In the genomic region with DNA sequence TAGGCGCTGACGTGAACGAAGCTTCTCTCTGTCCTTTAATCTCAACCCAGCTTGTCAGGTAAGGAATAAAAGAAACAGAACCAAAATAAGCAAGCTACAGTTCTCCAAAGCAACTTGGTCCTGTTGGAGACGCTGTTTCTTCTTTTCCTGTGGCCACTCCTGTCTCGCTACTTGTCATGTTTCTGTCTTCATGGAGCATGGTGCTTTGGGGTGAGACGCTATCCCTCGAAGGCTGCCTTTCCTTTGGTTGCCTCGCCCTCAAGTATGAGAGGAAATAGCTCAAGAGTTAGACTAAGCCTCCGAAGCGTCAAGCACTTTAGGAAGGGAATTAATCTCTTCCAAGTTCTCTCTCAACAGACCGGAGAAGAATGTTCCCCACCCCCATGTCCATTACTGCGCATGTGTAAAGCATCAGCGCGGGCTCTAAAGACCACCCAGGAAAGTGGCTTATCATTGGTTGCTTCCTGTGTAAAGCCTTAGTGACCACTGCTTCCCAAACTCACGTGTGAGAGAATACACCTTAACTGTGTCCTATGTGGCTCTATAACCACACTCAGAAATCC, we compare ENCODE assay signal across 8 mouse cellular contexts. TPM values are rescaled to one million over a fixed set of nuclear protein-coding genes. Genes with fewer than 3 reads are reported as not detected.
DNase-seq lines count a peak whose midpoint lies in the region; ATAC-seq lines count a peak whose summit lies in the region.

No protein-coding gene starts in this region.

- 0 out of 2 replicates have a peak overlapping the region, but pooled peaks have one; percentile 47 for H3K27ac ChIP-seq in hindbrain, embryonic 10.5 days
- H3K27ac ChIP-seq in hindbrain, embryonic 11.5 days (ENCODE audit: low read depth, low read length), result no peak overlapping the region
- peak overlapping the region; percentile 19; the same call in 1 of the 2 replicates for H3K27ac ChIP-seq in embryonic facial prominence, embryonic 10.5 days (replicated peaks)
- H3K27ac ChIP-seq in intestine, embryonic 16.5 days (ENCODE audit: low read length), result peak overlapping the region; percentile 89

- no peak overlapping the region for H3K4me3 ChIP-seq in hindbrain, embryonic 10.5 days
- no peak overlapping the region for H3K4me3 ChIP-seq in hindbrain, embryonic 11.5 days (ENCODE audit: low read depth, low read length)
- H3K4me3 ChIP-seq in embryonic facial prominence, embryonic 10.5 days, result no peak overlapping the region
- peak overlapping the region; percentile 20; the same call in 1 of the 2 replicates for H3K4me3 ChIP-seq in intestine, embryonic 16.5 days (ENCODE audit: low read length)

- H3K27me3 ChIP-seq in hindbrain, embryonic 10.5 days (ENCODE audit: insufficient read depth, poor library complexity, severe bottlenecking), result 0 out of 2 replicates have a peak, but pooled peaks cover 3% of the 10 kb centered on the region
- no peaks in the 10 kb centered on the region for H3K27me3 ChIP-seq in hindbrain, embryonic 11.5 days (ENCODE audit: control insufficient read depth, insufficient read depth, low read length)
- no peaks in the 10 kb centered on the region for H3K27me3 ChIP-seq in embryonic facial prominence, embryonic 10.5 days (replicated peaks; ENCODE audit: low read depth, poor library complexity, severe bottlenecking)
- no peaks in the 10 kb centered on the region for H3K27me3 ChIP-seq in intestine, embryonic 16.5 days (replicated peaks; ENCODE audit: control insufficient read depth, insufficient read depth, low read length)

- ATAC-seq in hindbrain, embryonic 11.5 days (ENCODE audit: low FRiP score), result no peak
- ATAC-seq in intestine, embryonic 16.5 days, result peak; percentile 57; the same call in 1 of the 2 replicates
- peak; percentile 23; the same call in 1 of the 2 replicates for ATAC-seq in megakaryocyte-erythroid progenitor cell, adult 5-6 weeks (replicated peaks; ENCODE audit: low FRiP score, low TSS enrichment, poor library complexity, severe bottlenecking)

- peaks cover 7% of the 10 kb centered on the region for H3K4me1 ChIP-seq in hindbrain, embryonic 10.5 days (replicated peaks)
- H3K4me1 ChIP-seq in hindbrain, embryonic 11.5 days (replicated peaks; ENCODE audit: control insufficient read depth, insufficient read depth, low read length), result no peaks in the 10 kb centered on the region
- peaks cover 16% of the 10 kb centered on the region for H3K4me1 ChIP-seq in embryonic facial prominence, embryonic 10.5 days
- H3K4me1 ChIP-seq in intestine, embryonic 16.5 days (ENCODE audit: control insufficient read depth, insufficient read depth, low read length), result peaks cover 14% of the 10 kb centered on the region

- no peak for DNase-seq in hindbrain, embryonic 10.5 days (ENCODE audit: low spot score)
- DNase-seq in hindbrain, embryonic 11.5 days (ENCODE audit: low spot score), result no peak
- no peak for DNase-seq in embryonic facial prominence, embryonic 10.5 days (ENCODE audit: low spot score)
- no peak for DNase-seq in frontal cortex, adult 2 months (ENCODE audit: extremely low spot score in 1 of 2, low spot score in 1 of 2)
- DNase-seq in c-Kit-positive CD71-positive TER-119-positive erythroid progenitor cells, embryonic 14.5 days (ENCODE audit: low spot score), result no peak
- DNase-seq in spleen, postnatal 14 days (ENCODE audit: low spot score in 2 of 2), result no peak

- no peak overlapping the region for H3K9ac ChIP-seq in hindbrain, embryonic 11.5 days (ENCODE audit: low read depth, low read length)
- H3K9ac ChIP-seq in intestine, embryonic 16.5 days (ENCODE audit: low read depth, low read length), result peak overlapping the region; percentile 17; the same call in 1 of the 2 replicates

- 78% methylated on average over 15 of the region's 15 CpGs for WGBS in hindbrain, embryonic 10.5 days
- 79% methylated on average over 15 of the region's 15 CpGs for WGBS in hindbrain, embryonic 11.5 days
- 77% methylated on average over 15 of the region's 15 CpGs for WGBS in embryonic facial prominence, embryonic 10.5 days
- 46% methylated on average over 15 of the region's 15 CpGs for WGBS in intestine, embryonic 16.5 days

- no peaks in the 10 kb centered on the region for H3K9me3 ChIP-seq in hindbrain, embryonic 10.5 days
- H3K9me3 ChIP-seq in hindbrain, embryonic 11.5 days (ENCODE audit: control insufficient read depth, low read length), result no peaks in the 10 kb centered on the region
- H3K9me3 ChIP-seq in embryonic facial prominence, embryonic 10.5 days, result no peaks in the 10 kb centered on the region
- H3K9me3 ChIP-seq in intestine, embryonic 16.5 days (ENCODE audit: control insufficient read depth, low read length), result no peaks in the 10 kb centered on the region

- no peak overlapping the region for H3K4me2 ChIP-seq in hindbrain, embryonic 11.5 days (replicated peaks; ENCODE audit: low read depth, low read length)
- H3K4me2 ChIP-seq in intestine, embryonic 16.5 days (ENCODE audit: low read depth, low read length), result peak overlapping the region; percentile 33

- H3K36me3 ChIP-seq in hindbrain, embryonic 10.5 days, result no peaks in the 10 kb centered on the region
- no peaks in the 10 kb centered on the region for H3K36me3 ChIP-seq in hindbrain, embryonic 11.5 days (ENCODE audit: control insufficient read depth, insufficient read depth, low read length)
- H3K36me3 ChIP-seq in embryonic facial prominence, embryonic 10.5 days (replicated peaks), result no peaks in the 10 kb centered on the region
- no peaks in the 10 kb centered on the region for H3K36me3 ChIP-seq in intestine, embryonic 16.5 days (ENCODE audit: control insufficient read depth, insufficient read depth, low read length)

RNA-seq across cellular contexts. Expression of a gene that starts 9.1 kb away (rescaled TPM):
- polyA plus RNA-seq in hindbrain, embryonic 10.5 days (2016; fragmentation: Nextera tagmentation; extraction: Ambion mirVana), result 11.2 and 11.4 TPM in 2 replicates
- 8.5 and 9.4 TPM in 2 replicates for polyA plus RNA-seq in hindbrain, embryonic 11.5 days (2014; fragmentation: Nextera tagmentation; extraction: Ambion mirVana)
- polyA plus RNA-seq in embryonic facial prominence, embryonic 10.5 days (2016; fragmentation: Nextera tagmentation; extraction: Ambion mirVana), result 10.3 and 10.8 TPM in 2 replicates
- polyA plus RNA-seq in intestine, embryonic 16.5 days (2015; fragmentation: Nextera tagmentation; extraction: Ambion mirVana), result 28.7 and 32.4 TPM in 2 replicates
- total RNA-seq in megakaryocyte-erythroid progenitor cell, adult 5-6 weeks (2014; fragmentation: Nextera tagmentation), result 9.9 and 19.4 TPM in 2 replicates
- total RNA-seq in megakaryocyte-erythroid progenitor cell, adult 5-6 weeks (2017), result 11.1 TPM in 2 replicates
- polyA plus RNA-seq in frontal cortex, adult 2 months (2012; rRNA removed), result 6.2 and 6.8 TPM in 2 replicates

RNA-seq across cellular contexts. Expression of a gene that starts 44.9 kb away (rescaled TPM):
- polyA plus RNA-seq in hindbrain, embryonic 10.5 days (2016; fragmentation: Nextera tagmentation; extraction: Ambion mirVana), result 30.0 and 40.7 TPM in 2 replicates
- 38.1 and 38.2 TPM in 2 replicates for polyA plus RNA-seq in hindbrain, embryonic 11.5 days (2014; fragmentation: Nextera tagmentation; extraction: Ambion mirVana)
- polyA plus RNA-seq in embryonic facial prominence, embryonic 10.5 days (2016; fragmentation: Nextera tagmentation; extraction: Ambion mirVana), result 32.4 and 40.5 TPM in 2 replicates
- polyA plus RNA-seq in intestine, embryonic 16.5 days (2015; fragmentation: Nextera tagmentation; extraction: Ambion mirVana), result 122 and 142 TPM in 2 replicates
- 189 and 232 TPM in 2 replicates for total RNA-seq in megakaryocyte-erythroid progenitor cell, adult 5-6 weeks (2014; fragmentation: Nextera tagmentation)
- 159 and 165 TPM in 2 replicates for total RNA-seq in megakaryocyte-erythroid progenitor cell, adult 5-6 weeks (2017)
- 33.9 and 36.1 TPM in 2 replicates for polyA plus RNA-seq in frontal cortex, adult 2 months (2012; rRNA removed)
